Mouse (Mus musculus): Measurements from ENCODE around the gene Spats1.

GRCm38 (mm10) chr17:45456260-45457152, 18.7 kb downstream of the Spats1 start:
- TF ChIP-seq CTCF (IDR thresholded peaks at IDR 0.05; ENCODE audit: control insufficient read depth, insufficient read depth, insufficient read length) (no peak), MAX (IDR thresholded peaks at IDR 0.05) (no peak), CEBPB (IDR thresholded peaks at IDR 0.05; ENCODE audit: low read depth) (no peak), MYOD1 (IDR thresholded peaks at IDR 0.05; ENCODE audit: control insufficient read depth, insufficient read length, low read depth) (no peak), MYOG (IDR thresholded peaks at IDR 0.05; ENCODE audit: control insufficient read depth, extremely low read depth, insufficient read length) (no peak), USF1 (IDR thresholded peaks at IDR 0.05; ENCODE audit: low read depth) (no peak), FOSL1 (IDR thresholded peaks at IDR 0.05; ENCODE audit: insufficient read depth, low read length, poor library complexity, severe bottlenecking) (no peak)

Measured in C2C12 (cell line).